Mouse (Mus musculus) adrenal gland, postnatal 10 days (tissue): Measurements from ENCODE around the gene Arhgap45. TPM values are rescaled to one million over a fixed set of nuclear protein-coding genes. Genes with fewer than 3 reads are reported as not detected.

Experiments
- DNase-seq: peaks from one replicate; pipeline ENCODE4 v3.0.0; 2021; ENCODE audit warnings: mixed read lengths
- total RNA-seq, 2 experiments: library from RNA; stranded (reverse); gene quantifications; 2 replicates each; pipeline ENCODE4 v1.2.3; 2021

Arhgap45 gene
- total RNA-seq, 2 experiments from 2014 or later, result 11.9 to 12.7 TPM

DNA sequence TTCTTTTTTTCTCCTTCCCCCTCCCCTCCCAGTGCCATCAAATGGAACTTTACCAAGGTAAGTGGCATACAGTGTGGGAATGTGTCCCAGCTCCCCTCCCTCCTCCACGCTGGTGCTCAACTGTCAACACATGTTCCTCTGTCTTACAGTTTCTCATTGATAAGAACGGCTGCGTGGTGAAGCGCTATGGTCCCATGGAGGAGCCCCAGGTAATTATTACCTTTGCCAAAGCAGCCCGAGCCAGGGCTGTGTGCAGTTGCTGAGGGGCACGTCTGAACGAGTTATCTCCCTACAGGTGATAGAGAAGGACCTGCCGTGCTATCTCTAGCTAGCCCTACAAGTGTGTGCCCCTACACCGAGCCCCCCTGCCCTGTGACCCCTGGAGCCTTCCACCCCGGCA is 39.4 kb downstream of the Arhgap45 start:
- DNase-seq, result no peak

DNA sequence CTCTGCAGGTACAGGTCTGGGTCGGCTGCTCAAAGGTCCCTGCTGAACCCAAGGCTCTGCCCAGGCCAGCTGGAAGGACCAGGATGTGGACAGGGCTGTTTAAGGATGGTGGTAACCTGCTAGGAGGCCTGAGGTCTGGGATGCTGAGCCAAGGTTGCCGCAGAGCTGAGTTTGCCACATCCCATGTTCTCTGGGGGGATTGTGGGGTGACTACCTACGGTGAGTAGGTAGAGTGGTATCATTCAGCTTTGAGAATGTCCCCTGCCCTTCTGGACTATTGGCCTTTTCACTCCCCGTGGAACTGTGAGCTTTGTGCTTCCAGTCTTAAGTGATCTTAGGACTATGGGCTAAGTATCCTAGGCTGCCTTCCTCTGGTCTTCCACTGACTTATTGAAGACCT is 40.1 kb downstream of the Arhgap45 start:
- DNase-seq, result no peak

DNA sequence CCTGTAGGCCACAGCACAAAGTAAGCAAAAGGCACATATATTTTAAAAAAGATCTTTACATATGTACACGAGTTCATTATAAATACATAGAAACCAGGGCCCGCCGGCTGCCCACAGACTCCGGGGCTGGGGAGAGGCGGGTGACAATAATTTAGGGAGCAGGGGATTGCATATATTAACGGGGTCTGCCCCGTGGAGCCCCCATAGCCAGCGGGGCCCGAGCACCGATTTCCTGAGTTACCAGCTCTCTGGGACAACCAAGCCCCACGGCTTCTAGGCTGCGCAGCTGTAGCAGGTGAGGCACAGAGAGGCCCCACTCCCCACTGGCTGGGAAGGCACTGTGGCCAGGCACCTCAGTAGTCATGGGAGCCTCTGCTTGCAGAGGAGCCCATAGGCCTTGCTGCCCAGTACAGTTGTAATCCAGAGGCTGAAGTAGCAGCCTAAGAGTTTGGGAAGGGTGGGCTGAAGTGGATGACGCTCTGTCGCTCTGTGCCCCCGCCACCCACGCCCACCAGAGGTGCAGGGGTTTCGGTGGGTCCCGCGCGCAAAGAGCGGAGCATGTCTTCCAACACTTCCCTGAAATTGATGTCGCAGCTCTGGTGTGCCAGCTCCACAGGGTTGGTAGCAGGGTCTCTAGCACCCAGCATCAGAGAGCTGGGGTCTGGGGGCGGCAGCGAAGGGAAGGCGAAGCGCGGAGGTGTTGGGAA is 40.7 kb downstream of the Arhgap45 start:
- no peak for DNase-seq

DNA sequence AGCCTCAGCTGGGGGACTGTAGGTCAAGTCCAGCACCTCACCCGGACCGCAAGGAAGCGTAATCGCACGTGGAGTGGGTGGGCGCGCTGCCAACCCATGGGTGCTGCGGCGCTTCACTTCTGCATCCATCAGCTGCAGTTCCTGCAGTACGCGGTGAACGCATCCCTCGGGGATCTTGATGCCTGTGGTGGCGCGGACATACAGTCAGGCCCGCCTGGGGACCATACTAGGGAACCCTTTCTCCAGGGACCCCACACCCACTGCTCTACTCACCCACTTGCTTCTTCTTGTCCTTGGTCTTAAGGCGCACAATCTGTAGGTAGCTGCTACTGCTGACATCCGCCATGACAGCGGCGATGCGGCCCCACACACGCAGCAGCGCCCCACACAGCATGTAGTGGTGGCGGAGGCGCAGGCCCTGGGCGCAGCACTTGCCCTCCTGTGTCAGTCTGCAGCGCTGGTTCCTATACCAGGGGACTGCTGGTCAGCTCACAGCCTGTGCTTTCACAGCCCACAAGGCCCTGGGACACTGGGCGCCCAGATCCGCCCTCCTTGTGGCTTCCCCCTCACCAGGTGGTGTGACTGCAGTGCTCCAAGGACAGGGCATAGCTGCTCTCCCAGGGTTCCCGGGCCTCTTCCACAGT is 41.4 kb downstream of the Arhgap45 start:
- peak; percentile 63 for DNase-seq

DNA sequence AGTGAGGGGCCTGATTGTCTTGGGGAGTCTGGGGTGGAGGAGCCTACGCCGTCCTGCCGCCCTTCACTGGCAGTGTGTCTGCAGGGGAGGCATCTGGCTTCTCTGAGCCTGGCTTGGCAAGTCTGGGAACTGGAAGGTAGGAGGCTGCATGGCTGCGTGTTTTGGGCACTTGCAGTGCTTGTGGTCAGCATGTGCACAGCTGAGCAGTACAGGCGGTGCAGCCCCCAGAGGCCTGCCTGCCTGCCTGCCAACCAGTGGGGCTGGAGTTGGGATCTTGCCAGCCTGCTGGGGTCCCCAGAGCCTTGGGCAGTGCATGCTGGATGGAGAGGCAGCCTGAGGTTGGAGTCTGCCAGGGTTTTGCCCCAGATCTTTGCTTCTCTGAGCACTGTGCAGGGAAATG is 46.7 kb downstream of the Arhgap45 start:
- DNase-seq, result peak; percentile 85

DNA sequence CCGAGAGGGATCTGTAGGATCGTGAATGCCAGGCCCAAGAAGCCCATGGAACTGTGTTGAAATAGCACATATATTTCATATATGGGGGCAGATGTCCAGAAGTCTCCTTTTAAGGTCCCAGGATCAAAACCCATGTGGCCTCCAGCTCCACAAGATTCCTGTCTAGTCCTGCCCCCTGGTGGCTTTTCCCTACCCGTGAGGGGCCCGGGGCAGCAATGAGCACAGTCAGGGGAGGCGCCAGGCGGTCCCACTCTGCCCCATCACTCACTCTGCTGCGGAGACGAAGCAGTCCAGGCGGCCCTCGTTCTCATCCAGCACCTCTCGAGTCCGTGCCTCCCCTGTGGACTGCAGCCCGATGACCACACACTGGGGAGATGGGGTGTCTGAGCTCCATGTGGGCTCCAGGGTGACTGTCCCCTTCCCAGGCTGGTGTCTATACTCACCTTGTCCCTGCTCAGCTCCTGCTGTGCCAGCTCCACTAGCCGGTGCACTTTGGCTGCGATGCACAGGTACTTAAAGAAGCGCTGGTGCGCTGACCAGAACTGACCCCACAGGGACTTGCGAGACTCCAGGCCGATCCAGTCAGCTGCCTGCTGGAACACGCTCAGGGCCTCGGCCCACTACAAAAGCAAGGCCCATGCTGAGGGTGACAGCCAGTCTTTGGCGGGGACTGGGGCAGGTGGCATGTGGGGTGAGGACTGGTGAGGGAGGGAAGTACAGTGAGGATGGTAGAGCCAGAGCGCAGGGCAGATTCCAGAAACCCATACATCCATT is 47.6 kb downstream of the Arhgap45 start:
- DNase-seq, result no peak

DNA sequence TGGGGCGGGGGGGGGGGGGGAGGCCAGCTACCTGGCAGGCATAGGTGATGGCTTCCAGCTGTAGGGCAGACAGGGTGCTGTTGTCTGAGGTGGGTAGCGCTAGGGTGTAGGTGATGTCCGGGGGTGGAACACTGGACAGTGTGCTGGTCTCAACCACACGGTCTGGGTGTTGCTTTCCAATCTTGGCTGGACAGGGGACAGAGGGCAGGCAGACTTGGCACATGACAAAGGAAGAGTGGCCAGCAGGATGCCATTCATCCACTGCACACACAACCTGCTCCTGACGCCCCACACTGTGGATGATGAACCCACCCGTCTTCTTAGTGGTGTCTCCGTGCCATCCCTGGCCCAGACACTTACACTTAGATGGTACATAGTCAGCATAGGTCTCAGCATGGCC is 52.8 kb downstream of the Arhgap45 start:
- no peak for DNase-seq

DNA sequence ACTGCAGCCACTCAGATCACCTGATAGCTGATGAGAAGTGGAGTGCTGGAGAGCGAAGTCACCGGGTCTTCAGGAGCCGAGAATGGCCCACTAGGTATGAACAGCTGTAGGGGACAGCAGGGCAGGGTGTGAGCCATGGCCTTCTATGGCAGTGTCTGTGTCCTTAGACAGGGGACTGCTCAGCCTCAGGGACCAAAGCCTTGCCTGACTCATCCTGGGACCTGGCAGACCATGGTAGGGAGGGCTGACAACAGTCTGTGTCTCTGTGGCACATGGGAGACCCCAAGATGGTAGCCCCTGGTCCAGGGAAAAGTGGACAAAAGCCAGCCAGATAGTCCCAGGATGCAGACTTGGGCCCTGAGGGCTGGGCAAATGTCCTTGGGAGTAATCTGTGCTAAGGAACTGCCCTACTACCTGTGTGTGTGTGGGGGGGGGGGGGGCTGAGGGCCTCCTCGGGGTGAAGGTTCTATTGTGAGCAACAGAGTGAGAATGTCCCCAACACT is 53.5 kb downstream of the Arhgap45 start:
- peak; percentile 57 for DNase-seq

DNA sequence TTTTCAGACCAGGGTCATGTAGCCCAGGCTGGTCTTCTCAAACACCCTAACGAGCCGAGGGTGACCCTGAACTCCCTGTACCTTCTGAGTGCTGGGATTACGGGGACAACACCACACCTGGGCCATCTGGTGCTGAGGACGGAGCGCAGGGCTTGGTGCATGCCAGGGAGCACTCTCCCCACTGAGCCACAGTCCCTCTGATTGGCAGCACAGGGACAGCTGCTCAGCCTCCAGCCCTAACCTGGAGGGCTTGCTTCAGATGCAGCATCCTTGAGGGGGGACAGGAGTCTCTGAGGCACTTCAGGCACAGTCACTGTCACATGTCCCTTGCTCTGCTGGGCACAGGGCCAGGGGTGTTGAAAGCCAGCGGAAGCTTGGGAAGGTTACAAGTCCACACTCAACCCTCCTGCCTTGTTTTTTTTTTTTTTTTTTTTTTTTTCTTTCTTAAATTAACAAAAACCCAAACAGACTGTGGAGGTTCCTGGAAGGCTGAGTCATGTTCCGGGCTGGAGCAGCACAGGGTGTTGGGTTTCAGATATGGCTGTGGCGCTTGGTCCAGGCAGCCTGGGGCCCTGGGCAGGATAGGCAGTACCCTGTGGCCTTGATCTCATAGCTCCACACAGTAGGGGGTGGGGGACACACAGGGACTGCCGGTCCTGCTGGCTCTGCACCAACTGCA is 54.5 kb downstream of the Arhgap45 start:
- peak; percentile 96 for DNase-seq

DNA sequence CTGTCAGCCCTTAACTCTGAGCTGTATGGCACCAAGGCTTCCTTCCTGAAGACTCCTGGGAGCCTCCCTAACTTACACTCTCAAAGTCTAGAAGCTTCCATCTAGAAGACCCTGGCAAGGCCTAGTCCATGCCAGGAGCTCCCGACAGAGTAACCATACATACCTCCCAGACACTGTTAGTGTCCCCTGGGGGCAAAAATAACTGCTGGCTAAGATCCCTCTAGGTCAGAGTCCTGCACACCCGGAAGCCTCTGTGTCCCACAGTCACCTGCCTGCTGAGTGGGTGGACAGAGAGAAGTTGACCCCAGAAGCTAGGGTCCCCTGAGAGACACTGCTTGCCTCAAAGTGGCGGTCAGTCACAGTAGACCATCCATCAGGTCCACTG is 55.1 kb downstream of the Arhgap45 start:
- no peak for DNase-seq

DNA sequence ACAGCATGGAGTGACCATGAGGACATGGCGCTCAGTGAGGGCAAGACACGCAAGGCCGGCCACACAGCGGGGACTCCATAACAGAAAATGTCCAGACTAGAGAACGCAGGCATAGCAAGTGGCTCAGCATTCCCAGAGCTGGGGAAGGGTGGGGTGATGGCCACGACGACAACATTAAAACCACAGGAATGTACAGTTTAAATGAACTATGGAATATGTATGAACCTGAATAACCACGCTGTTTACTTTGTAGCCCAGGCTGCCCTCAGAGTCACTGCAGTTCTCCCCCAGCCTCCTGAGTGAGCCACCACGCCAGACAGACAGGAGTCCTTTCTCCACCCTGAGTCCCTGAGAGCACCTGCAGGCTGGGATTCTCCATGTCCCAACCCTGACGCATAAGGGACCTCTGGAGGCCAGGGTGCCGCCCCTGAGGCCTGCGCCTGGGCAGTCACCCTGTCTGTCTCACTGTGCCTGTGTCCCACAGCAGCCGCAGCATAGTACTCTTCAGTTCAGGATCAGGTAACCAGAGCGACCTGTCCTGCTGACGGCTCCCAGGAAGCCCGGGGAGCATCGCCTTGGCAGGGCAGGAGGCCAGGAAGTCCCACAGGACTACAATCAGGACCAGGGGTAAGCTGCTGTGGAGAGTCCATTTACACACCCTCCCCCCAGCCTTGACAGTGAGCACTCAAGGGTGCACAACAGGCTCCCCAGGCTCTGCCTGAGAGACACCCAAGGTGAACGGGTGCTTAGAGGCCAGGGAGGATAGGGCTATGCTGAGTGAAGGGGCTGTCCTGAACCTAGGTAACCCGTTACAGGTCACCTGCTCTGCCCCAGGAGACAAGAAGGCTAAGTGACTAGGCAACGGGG is 56.4 kb downstream of the Arhgap45 start:
- DNase-seq, result peak; percentile 62

DNA sequence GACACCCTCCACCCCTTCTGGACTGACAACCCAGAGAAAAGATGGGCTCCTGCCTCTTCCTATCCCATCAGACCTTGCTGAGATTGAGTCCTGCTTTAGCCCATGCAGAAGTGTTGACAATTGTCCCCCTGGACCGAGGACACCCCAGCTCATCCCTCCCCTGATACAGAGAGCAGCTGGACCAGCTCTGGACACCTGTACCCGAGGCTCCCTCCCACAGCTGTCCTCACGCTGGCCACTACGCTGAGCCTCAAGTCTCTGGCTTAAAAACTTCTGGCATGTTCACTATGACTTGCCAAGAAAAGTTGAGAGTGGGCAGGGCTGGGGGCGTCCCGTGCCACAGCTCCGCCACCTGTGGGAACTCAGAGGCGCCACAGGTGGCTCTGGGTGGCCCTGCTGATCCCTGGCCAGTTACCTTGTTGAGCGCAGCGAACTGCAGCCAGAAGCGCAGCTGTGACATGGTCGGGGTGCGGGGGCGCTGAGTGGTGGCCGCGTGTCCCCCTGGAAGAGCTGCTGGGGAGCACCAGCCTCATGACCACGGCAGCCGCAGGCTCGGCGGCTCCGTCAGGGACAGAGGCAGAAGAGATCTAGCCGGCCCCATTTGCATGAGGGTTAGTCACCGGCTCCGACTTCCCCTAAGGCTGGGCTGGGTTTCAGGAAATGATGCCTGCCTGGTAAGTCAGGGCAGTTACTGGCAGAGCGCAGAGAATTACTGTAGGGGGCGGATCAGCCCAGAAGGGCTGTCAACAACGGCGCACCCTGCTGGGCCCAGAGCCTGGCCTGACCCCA is 58.6 kb downstream of the Arhgap45 start:
- peak; percentile 85 for DNase-seq

DNA sequence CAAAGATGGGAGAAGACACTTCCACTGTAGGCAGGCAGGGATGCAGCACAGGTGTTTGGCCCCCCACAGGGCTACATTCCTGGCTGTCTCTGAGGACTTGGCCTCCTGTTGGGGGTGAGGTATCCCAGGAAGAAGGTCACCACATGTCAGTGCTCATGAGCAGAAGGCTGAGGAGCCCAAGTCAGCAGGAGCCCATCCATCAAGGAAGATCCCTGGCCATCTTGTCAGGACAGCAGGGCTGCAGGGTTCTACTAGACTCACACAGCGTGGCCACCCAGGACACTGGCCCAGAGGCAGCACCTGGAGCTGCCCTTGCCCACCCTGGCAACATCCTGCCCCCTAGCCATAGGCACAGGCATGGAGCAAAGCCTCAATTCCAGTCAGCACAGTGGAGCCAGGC is 59.5 kb downstream of the Arhgap45 start:
- no peak for DNase-seq

DNA sequence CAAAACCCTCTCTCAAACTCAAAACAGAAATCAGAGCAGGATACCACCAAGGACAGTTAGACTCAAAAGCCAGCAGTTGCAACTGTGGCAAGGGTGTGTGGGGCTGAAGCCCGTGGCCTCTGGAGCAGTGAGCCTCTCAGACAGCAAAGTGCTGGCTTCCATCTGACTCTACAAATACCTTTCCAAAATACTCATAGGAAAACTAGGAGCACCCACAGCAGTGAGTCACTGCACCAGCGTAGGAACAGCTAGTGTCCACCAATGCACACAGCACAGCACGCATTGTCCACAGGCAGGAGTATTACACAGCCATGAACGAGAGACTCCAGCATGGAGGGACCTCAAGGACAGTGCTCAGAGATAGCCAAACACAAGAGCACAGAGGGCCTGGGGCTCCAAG is 59.9 kb downstream of the Arhgap45 start:
- no peak for DNase-seq

DNA sequence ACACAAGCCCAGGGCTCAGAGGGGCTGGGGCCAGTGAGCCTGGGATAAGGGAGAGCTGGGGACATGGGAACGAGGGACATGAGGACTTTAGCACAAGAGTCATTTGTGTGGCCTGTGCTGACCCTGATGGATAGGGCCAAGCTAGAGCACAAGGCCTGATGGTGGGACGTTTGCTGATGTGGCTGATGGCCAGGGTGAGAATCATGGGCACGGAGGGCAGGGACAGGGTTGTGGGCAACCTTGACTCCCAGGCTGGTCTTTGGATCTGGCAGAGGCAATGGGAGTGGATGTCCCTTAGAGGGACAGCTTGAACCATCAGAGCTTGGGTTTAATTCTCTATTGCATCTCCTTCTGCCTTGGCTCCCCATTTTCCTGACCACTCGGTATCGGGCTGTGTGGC is 60.9 kb downstream of the Arhgap45 start:
- no peak for DNase-seq

DNA sequence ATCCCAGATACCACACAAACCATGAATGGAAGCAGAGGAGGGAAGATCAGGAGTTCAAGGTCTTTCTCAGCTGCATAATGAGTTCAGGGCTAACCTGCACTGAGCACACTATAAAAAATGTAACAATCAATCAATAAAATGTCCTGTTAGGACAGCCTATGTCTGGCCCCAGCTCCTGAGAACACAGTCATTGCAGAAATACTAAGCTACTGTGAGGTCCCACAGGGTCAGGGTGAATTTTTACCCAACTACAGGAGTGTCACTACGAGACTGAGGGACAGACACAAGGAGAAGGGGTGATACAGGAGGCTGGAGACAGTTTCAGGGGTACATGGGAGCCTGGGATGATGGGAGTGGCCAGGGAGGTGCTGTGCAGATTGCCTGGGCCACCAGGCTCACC is 61.9 kb downstream of the Arhgap45 start:
- no peak for DNase-seq

DNA sequence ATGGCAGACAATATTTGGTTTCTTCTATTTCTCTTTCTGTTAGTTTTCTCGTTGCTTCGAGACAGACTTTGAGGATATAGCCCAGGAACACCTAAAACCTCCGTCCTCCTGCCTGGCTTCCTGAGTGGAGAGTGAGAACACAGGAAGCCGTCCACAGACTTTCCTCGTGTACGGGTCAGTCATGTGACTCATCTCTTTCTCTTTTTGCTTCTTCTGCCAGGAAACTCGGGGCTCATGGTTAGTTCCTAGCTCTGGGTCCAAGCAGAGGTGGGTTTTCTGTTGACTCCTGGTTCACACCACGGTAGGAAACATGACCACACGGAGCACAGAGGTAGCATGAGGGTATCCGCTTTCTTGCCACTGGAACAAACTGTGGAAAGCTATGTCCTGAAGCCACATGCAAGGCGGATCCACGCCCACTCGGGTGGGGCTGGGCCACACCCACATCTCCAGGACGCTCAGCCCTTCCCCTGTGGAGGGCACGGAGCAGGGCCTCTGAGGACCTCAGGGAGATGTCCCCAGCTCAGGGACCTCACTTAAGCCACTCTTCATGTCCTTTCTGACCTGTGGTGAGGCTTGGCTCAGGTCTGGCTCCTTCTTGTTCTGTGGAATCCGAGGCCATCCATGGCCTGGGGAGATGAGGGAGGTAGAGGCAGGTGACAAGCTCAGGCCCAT is 64.1 kb downstream of the Arhgap45 start:
- no peak for DNase-seq
